Mouse (Mus musculus) R1 (cell line): ENCODE measurements around the gene 1110004F10Rik.

Experiments used
- DNase-seq: peaks from one replicate; pipeline ENCODE4 v3.0.0-alpha.2; 2018; ENCODE audit warnings: low read depth, low spot score

1110004F10Rik gene

GRCm38 (mm10) chr7:116092710-116093465 is 53.7 kb downstream of the 1110004F10Rik start:
- peak; percentile 98 for DNase-seq

- DNase-seq, result no peak
Measured at GRCm38 (mm10) chr7:116093466-116093850, 54.3 kb downstream of the 1110004F10Rik start.

GRCm38 (mm10) chr7:116099952-116100528 is 60.8 kb downstream of the 1110004F10Rik start:
- DNase-seq, result no peak

- no peak for DNase-seq
Measured at GRCm38 (mm10) chr7:116103091-116103490, 63.9 kb downstream of the 1110004F10Rik start.

GRCm38 (mm10) chr7:116110661-116111060 is 71.5 kb downstream of the 1110004F10Rik start:
- DNase-seq, result no peak

GRCm38 (mm10) chr7:116111546-116111945 is 72.3 kb downstream of the 1110004F10Rik start:
- no peak for DNase-seq

- no peak for DNase-seq
Measured at GRCm38 (mm10) chr7:116115216-116115930, 76.2 kb downstream of the 1110004F10Rik start.

- no peak for DNase-seq
Measured at GRCm38 (mm10) chr7:116115991-116116390, 76.8 kb downstream of the 1110004F10Rik start.

GRCm38 (mm10) chr7:116119306-116119857 is 80.2 kb downstream of the 1110004F10Rik start:
- DNase-seq, result no peak

GRCm38 (mm10) chr7:116120737-116121136 is 81.5 kb downstream of the 1110004F10Rik start:
- peak; percentile 22 for DNase-seq

GRCm38 (mm10) chr7:116121202-116121601 is 82.0 kb downstream of the 1110004F10Rik start:
- no peak for DNase-seq

GRCm38 (mm10) chr7:116122981-116123596 is 83.9 kb downstream of the 1110004F10Rik start:
- peak; percentile 39 for DNase-seq

- DNase-seq, result no peak
Measured at GRCm38 (mm10) chr7:116123597-116123985, 84.4 kb downstream of the 1110004F10Rik start.

- no peak for DNase-seq
Measured at GRCm38 (mm10) chr7:116124057-116124456, 84.9 kb downstream of the 1110004F10Rik start.

- DNase-seq, result no peak
Measured at GRCm38 (mm10) chr7:116125671-116126070, 86.5 kb downstream of the 1110004F10Rik start.

GRCm38 (mm10) chr7:116127052-116127451 is 87.9 kb downstream of the 1110004F10Rik start:
- no peak for DNase-seq

GRCm38 (mm10) chr7:116128286-116128685 is 89.1 kb downstream of the 1110004F10Rik start:
- no peak for DNase-seq

GRCm38 (mm10) chr7:116129374-116129773 is 90.2 kb downstream of the 1110004F10Rik start:
- DNase-seq, result no peak

- DNase-seq, result no peak
Measured at GRCm38 (mm10) chr7:116131390-116131789, 92.2 kb downstream of the 1110004F10Rik start.

- peak; percentile 84 for DNase-seq
Measured at GRCm38 (mm10) chr7:116132078-116132477, 92.9 kb downstream of the 1110004F10Rik start.

- peak; percentile 37 for DNase-seq
Measured at GRCm38 (mm10) chr7:116134413-116135292, 95.5 kb downstream of the 1110004F10Rik start.
